Mouse (Mus musculus): ENCODE results near the gene Clec4e.
"Not testable (repeated sequence)": the region's sequence is repeated elsewhere in the genome, so short reads cannot be mapped to it uniquely, and the experiment has no call there.

Gene Clec4e

GRCm38 (mm10) chr6:123289753-123290152 lies at the start of gene Clec4e:
Clec4e (minus strand) TSS chr6:123289870.
- DNase-seq (ENCODE audit: low read depth, low spot score), result no peak

GRCm38 (mm10) chr6:123332503-123332902 lies 42.8 kb upstream of the Clec4e start:
- no peak for DNase-seq (ENCODE audit: low read depth, low spot score)

GRCm38 (mm10) chr6:123308033-123308432 lies 18.4 kb upstream of the Clec4e start, which contains the start of gene Vmn2r19:
Vmn2r19 (plus strand) TSS chr6:123308333.
- DNase-seq (ENCODE audit: low read depth, low spot score), result no peak

GRCm38 (mm10) chr6:123306315-123306714 lies 16.6 kb upstream of the Clec4e start:
- DNase-seq (ENCODE audit: low read depth, low spot score), result not testable (repeated sequence)

DNA sequence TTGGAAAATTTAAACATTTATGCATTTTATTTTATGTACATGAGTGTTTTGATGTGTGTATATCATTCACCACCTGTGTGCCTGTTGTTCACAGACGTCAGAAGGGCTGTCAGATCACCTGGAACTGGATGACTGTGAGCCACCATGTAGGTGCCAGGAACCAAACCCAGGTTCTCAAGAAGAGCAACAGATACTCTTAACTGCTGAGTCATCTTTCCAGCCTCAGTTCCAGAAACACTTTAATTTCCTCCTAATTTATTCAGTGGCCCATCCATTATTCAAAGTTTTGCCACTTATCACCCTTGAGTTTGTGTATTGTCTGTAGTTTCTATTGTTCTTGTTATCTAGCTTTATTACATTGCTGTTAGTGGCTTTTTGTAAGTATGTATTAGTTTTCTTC lies 7.0 kb upstream of the Clec4e start:
- no peak for DNase-seq (ENCODE audit: low read depth, low spot score)

- not testable (repeated sequence) for DNase-seq (ENCODE audit: low read depth, low spot score)
Measured at GRCm38 (mm10) chr6:123293509-123293908, 3.8 kb upstream of the Clec4e start.

- DNase-seq (ENCODE audit: low read depth, low spot score), result no peak
Measured at GRCm38 (mm10) chr6:123292751-123293400, 3.2 kb upstream of the Clec4e start.

DNA sequence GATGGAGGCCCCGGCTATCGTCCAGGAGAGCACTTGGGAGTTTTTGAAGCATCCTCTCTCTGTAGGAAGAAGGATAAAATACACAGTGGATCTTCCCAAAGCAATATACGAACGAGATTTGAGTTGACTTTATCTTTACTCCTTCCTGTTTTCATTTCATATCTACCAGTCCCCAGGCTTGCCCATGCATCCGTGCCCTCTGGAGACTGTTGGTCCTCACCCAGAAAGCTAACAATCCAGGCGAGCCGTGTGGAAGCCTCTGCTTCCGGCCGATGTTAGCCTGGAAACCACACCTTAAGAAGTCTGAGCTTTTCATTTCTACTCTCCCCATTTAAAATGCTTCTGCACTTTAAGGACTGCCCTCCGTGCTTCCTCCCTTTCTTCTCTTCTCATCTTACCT lies 739 bp downstream of the Clec4e start:
- no peak for DNase-seq (ENCODE audit: low read depth, low spot score)

DNA sequence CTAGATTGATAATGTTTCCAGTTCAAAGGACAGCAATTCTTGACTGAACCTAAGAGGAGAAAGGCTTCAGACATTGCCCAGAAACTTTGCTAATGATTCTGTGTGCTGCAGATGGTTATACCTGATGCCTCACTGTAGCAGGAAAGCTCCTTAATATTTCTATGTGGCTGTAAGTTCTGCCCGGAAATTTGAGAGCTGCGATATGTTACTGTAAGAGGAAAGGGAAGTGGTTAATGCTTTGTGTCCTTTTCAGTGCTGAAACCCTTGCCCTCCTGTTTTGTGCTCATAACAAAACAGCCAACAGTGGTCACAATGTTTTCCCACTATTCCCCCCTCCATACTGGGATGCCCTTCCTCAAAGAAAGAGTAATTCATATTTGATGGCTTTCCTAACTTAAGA lies 3.4 kb downstream of the Clec4e start:
- no peak for DNase-seq (ENCODE audit: low read depth, low spot score)

DNA sequence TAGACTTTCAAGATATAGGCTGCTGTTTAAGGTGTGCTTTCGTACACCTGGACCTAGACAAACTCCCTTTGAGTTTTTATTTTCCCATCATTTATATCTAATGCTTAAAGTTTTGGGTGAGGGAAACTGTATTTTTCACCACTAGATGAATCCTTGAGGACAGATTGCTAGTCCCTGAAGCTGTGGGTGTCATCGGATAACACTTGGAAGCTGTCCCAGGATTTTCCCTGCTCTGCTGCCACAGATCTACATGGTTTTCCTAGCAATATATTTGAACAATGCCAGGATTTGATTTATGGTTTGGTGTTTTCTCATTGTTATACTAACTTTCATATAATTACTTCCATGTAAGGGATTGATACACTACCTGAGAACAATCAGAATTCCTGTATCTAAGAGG lies 10.2 kb downstream of the Clec4e start:
- DNase-seq (ENCODE audit: low read depth, low spot score), result no peak

GRCm38 (mm10) chr6:123266945-123267344 lies 22.7 kb downstream of the Clec4e start:
- no peak for DNase-seq (ENCODE audit: low read depth, low spot score)

GRCm38 (mm10) chr6:123265809-123266208 lies 23.9 kb downstream of the Clec4e start:
- DNase-seq (ENCODE audit: low read depth, low spot score), result no peak

DNA sequence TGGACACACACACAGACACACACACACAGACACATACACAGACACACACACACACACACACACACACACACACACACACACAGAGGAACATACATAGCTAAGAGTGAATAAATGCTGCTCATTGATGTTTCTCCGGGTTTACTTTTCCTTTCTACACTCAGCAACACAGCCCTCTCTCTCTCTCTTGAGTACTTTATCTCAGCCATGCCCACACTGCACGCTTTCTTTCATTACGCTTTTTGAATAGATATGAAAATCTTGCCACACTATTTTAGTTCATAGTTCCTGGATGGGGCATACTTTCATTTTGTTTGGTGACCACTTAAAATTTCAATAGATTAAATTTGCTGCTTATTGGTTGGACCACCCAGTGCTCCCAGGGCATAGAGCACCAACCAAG lies 25.5 kb downstream of the Clec4e start:
- no peak for DNase-seq (ENCODE audit: low read depth, low spot score)

DNA sequence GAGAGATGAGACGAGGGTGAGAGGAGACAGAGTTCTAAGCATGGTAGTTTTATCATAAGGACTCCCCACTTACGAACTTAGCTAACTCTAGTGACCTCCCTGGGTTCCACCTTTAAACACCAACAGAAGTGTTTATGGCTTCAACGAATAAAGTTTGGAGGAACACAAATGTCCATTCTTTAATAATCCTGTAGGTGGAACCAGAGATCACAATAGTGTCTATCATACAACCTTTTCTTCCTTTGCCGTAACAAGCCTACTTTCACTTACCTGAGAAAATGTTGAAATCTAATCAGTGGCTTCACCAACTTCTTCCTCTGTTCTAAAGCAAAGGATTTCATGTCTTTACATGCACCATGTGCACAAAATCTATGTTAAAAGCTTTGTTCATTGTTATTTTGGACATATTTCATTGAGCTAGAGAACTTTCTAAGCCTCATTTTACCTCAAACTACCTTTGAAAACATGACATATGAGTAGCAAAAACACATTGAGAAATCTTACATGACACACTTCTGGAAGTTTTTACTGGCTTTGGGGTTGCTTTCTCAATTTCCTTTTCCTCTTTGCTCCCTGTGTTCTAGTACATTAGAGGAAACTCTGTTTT lies 28.0 kb downstream of the Clec4e start, which contains the start of gene Clec4d:
Clec4d (plus strand) TSS at position 557 of the 607 bp plus-strand sequence.
- DNase-seq (ENCODE audit: low read depth, low spot score), result no peak

- no peak for DNase-seq (ENCODE audit: low read depth, low spot score)
Measured at GRCm38 (mm10) chr6:123260868-123261267, 28.8 kb downstream of the Clec4e start.

DNA sequence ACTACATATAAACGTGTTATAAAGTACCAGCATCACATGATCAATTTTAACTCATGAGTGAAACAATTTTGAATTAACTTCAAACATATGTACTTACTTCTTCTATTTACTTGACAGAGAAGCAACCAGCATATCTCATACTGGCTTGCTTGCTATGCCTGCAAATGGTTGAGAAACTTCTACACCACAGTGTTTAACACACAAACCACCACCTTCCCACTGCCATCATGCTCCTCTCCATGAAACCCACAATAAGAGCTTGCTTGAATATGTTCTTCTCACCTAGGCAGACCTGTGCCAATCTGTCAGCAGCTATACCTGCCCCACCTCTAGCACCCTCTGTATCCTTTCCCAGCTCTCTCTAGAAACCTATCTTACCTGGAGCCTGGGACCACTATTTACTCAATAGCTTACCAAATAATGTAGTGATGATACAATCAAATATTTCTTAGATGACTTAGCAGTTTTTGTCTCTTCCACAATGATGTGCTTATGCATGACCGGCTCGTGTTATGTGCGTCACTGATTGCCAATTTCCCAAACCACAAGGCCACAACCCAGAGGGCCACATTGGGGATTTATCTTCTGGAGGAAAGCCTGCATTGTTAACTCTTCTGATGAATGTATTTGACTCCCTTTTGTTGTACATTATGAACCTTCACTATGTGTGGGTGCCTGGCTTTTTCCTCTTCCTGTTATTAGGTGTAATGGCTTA lies 29.6 kb downstream of the Clec4e start:
- no peak for DNase-seq (ENCODE audit: low read depth, low spot score)

- DNase-seq (ENCODE audit: low read depth, low spot score), result no peak
Measured at GRCm38 (mm10) chr6:123258946-123259345, 30.7 kb downstream of the Clec4e start.

DNA sequence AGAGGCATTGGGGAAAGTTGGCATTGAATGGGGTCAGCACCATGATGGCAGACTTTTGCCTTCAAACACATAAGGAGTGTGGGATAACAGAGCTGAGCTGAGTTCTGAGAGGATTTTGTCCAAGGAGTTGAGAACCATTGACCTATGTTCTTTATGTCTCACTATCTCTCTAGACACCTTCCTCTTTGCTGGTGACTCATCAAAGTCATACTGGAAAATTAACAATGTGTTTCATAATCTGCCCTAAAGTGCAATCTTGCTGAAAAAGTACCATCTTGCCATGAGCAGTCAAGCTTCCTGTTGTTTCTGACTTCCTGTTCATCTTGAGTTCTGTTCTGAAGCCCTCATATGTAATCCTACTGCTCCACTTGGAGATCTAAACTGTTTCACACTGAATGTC lies 36.9 kb downstream of the Clec4e start:
- DNase-seq (ENCODE audit: low read depth, low spot score), result no peak

DNA sequence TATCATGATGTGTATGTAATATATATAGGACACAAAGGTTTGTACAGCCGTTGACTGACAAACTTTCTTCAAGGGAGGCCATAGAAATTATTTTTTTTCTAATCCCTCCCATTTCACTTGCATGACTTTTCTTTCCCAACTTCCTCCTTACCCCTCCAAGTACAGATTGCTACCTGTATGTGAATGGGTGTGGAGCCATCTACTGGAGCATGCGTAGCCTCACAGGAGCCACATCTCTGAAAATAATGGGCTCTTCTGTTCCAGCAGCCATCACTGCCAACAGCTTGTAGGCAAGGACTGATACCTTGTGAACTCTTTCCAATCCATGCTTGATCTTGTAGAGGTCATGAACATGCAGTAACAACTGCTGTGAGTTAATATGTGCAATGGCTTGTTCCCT lies 40.8 kb downstream of the Clec4e start:
- DNase-seq (ENCODE audit: low read depth, low spot score), result not testable (repeated sequence)

- DNase-seq (ENCODE audit: low read depth, low spot score), result no peak
Measured at GRCm38 (mm10) chr6:123244201-123244600, 45.5 kb downstream of the Clec4e start.

DNA sequence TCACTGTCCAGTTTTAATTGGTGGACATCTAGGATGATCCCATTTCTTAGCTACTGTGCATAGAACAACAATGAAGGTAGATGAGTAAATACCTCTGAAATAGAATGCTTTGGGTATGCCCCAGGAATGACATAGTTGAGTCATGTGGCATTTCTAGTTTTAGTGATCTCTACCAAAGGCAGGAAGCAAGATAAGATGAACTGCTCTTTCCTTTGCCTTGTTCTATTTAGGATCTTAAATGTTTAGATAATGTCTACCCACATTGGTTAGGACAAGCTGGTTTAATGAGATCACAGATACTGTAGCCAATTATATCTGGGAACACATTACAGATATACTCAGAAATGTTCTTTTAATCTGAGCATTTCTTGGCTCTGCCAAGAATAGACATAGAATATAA lies 52.1 kb downstream of the Clec4e start:
- DNase-seq (ENCODE audit: low read depth, low spot score), result no peak
